Mouse (Mus musculus) forebrain, embryonic 14.5 days (tissue): ENCODE data around the gene Socs7. TPM values are rescaled to one million over a fixed set of nuclear protein-coding genes. Genes with fewer than 3 reads are reported as not detected.

ENCODE experiments used
- ATAC-seq: fragments of 200-750 bp; cut with Nextera tagmentation; 2 replicates; pipeline ENCODE4 v1.8.0; 2017; ENCODE audit warnings: mild to moderate bottlenecking, moderate library complexity
- DNase-seq: peaks from one replicate; pipeline ENCODE4 v3.0.0-alpha.2; 2015; ENCODE audit warnings: low spot score
- H3K27ac ChIP-seq: fragments of 300-500 bp; sonication (generic); 2 replicates; pipeline ENCODE4 v1.5.1; 2014; ENCODE audit warnings: low read depth, mild to moderate bottlenecking, control low read depth, low read length, moderate library complexity
- H3K27me3 ChIP-seq: fragments of 300-500 bp; sonication (generic); replicated peaks from 2 replicates; pipeline ENCODE4 v1.6.1; 2014; ENCODE audit warnings: low read length, control low read depth, mixed read lengths; ENCODE audit not compliant: control insufficient read depth, insufficient read depth
- H3K36me3 ChIP-seq: fragments of 300-500 bp; sonication (generic); 2 replicates; pipeline ENCODE4 v1.6.1; 2014; ENCODE audit warnings: low read length, control low read depth; ENCODE audit not compliant: control insufficient read depth, insufficient read depth
- H3K4me1 ChIP-seq: fragments of 300-500 bp; sonication (generic); 2 replicates; pipeline ENCODE4 v1.6.1; 2014; ENCODE audit warnings: antibody characterized with exemption, low read length, control low read depth; ENCODE audit not compliant: control insufficient read depth, insufficient read depth
- H3K4me2 ChIP-seq: fragments of 300-500 bp; sonication (generic); 2 replicates; pipeline ENCODE4 v1.6.1; 2014; ENCODE audit warnings: mild to moderate bottlenecking, control low read depth, low read length
- H3K4me3 ChIP-seq: fragments of 300-500 bp; sonication (generic); 2 replicates; pipeline ENCODE4 v1.5.1; 2014; ENCODE audit warnings: low read depth, low read length, control low read depth
- H3K9ac ChIP-seq: fragments of 300-500 bp; sonication (generic); 2 replicates; pipeline ENCODE4 v1.6.1; 2014; ENCODE audit warnings: mild to moderate bottlenecking, low read length, control low read depth, moderate library complexity
- H3K9me3 ChIP-seq: fragments of 300-500 bp; sonication (generic); replicated peaks from 2 replicates; pipeline ENCODE4 v1.6.1; 2016; ENCODE audit warnings: low read length, control low read depth, mixed read lengths; ENCODE audit not compliant: control insufficient read depth
- WGBS: fragments of 180-500 bp; shearing (Covaris S2); extraction: QIAGEN DNeasy Blood & Tissue Kit; methylation state at CpG from one replicate; pipeline ENCODE4 v1.1.7; 2014; 5-methylcytosine and 5-hydroxymethylcytosine counted together
- polyA plus RNA-seq: library from polyadenylated mRNA; unstranded; fragments of >200 nt; fragmentation: Nextera tagmentation; extraction: Ambion mirVana; gene quantifications from 2 replicates; pipeline ENCODE4 v1.2.1, GENCODE M21; 2014

The Socs7 gene
- polyA plus RNA-seq, 1 experiment from 2014 or later, result 5.7 TPM

DNA sequence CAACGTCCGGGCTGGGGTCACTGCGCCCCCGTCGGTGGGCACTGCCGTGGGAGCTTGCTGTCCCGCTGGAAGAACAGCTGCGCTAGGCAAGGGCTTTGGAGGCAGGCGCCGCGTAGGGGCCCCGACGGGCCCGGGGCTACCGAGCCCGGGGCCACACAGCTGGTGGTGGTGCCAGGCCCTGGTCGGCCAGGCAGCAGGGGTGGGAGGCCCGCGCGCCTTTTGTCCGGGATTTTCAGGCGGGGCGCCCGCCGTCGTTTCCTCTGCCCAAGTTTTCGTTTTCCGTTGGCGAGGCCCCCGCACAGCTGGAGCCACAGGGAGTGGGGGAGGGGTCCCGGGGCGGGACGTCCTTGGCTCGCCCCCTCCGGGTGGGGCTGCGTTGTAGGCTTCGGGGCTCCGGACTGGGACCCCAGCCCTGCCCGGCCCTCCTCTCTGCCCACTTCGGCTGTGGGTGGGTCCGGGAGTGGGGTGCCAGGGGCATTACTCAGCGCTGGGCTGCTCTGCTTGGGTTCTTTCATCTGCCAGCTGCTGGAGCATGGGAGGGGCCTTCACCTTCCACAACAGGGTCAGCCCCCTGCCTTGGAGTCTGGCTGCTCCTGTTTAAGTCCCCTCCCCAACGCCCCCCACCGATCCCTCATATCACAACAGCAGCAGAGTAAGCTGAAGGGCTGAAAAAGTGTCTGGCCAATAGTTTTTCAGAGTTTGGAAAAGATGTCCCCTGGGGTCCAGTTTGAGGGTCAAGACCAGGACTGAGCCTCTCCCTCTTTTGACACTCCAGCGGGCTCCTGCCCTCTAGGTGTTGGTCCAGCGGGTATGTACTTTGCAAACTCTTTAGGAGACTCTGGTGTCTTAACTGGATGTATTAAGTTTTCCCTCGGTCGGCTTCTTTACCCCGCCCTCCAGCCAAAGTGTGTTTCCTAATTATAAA is 53.6 kb downstream of the Socs7 start:
- DNase-seq, result no peak
- H3K4me3 ChIP-seq, result peak overlapping the region; percentile 40
- peak; percentile 54 for ATAC-seq
- no peaks in the 10 kb centered on the region; the same call in none of the 2 replicates for H3K27me3 ChIP-seq
- H3K9me3 ChIP-seq, result no peaks in the 10 kb centered on the region
- 3% methylated on average over 34 of the region's 49 CpGs for WGBS
- peak overlapping the region; percentile 39; the same call in 1 of the 2 replicates for H3K27ac ChIP-seq
- H3K4me2 ChIP-seq, result peak overlapping the region; percentile 56
- H3K4me1 ChIP-seq, result peaks cover 6% of the 10 kb centered on the region
- no peaks in the 10 kb centered on the region for H3K36me3 ChIP-seq
- peak overlapping the region; percentile 57 for H3K9ac ChIP-seq

DNA sequence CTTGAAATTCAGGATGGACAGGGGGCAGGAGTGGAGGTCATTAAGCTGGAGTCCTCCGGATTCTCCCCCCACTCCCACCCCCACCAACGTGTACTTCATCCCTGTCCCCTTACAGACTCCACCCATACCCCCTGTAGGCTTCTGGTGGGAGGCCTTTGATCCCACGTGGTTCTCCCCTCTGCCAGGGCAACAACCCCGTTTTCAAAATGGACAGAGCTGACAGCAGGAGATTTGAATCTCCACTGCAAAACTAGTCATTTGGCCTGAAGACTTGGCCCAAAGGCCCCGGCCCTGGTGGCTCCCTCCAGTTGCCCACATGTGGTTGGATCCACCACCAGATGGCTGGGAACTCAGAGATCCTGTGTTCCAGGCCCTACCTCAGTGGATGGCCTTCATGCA is 54.3 kb downstream of the Socs7 start:
- ATAC-seq, result no peak
- 7% methylated on average over 5 of the region's 5 CpGs for WGBS
- no peaks in the 10 kb centered on the region for H3K9me3 ChIP-seq
- peaks cover 6% of the 10 kb centered on the region for H3K4me1 ChIP-seq
- no peaks in the 10 kb centered on the region; the same call in none of the 2 replicates for H3K27me3 ChIP-seq
- DNase-seq, result no peak
- no peaks in the 10 kb centered on the region for H3K36me3 ChIP-seq
- H3K4me3 ChIP-seq, result no peak overlapping the region
- no peak overlapping the region for H3K4me2 ChIP-seq
- H3K27ac ChIP-seq, result no peak overlapping the region
- H3K9ac ChIP-seq, result no peak overlapping the region

DNA sequence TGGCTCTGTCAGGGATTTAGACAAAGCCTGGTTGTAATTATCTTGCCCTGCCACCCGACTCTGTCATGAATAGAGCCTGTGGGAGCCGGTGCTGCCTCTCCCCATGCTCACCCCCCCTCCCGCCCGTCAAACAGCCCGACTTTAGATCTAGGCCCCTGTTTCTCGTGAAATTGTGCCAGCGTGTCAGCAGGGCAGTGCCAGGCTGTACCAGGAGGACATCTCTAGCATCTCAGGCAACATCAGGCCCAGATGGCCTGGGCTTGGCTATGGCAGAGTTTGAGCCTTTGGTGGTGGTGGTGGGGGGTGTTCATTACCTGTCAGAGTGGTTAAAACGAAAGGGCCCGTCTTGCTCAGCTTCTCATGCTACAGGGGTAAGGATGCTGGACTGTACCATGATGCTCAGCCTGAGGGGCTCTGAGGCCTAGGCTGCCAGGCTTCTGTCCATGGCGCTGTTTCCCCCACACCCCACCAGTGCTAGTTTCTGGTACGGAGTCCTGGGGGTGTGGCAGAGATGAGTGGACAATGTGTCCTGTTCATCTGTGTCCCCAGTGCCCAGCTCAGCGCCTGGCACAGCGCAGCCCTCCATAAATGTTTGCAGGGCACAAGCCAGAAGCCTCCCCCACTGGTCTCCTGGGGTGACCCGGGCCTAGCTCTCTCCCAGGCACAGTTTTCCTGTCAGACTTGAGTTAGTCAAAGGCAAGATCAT is 56.6 kb downstream of the Socs7 start:
- ATAC-seq (no peak), DNase-seq (no peak)
- no peaks in the 10 kb centered on the region for H3K36me3 ChIP-seq
- peaks cover 6% of the 10 kb centered on the region for H3K4me1 ChIP-seq
- WGBS, result 56% methylated on average over 14 of the region's 14 CpGs
- no peaks in the 10 kb centered on the region; the same call in none of the 2 replicates for H3K27me3 ChIP-seq
- H3K4me3 ChIP-seq, result no peak overlapping the region
- H3K9me3 ChIP-seq, result no peaks in the 10 kb centered on the region
- no peak overlapping the region for H3K27ac ChIP-seq
- H3K9ac ChIP-seq, result no peak overlapping the region
- H3K4me2 ChIP-seq, result no peak overlapping the region

- Histone ChIP-seq H3K4me2 (no peak overlapping the region), H3K9ac (no peak overlapping the region), H3K36me3 (no peaks in the 10 kb centered on the region), H3K4me3 (no peak overlapping the region), H3K27ac (no peak overlapping the region), H3K27me3 (no peaks in the 10 kb centered on the region; the same call in none of the 2 replicates), H3K4me1 (peaks cover 6% of the 10 kb centered on the region), H3K9me3 (no peaks in the 10 kb centered on the region)
- ATAC-seq (no peak), DNase-seq (no peak)
- WGBS, result 61% methylated on average over 5 of the region's 5 CpGs
These were observed 57.2 kb downstream of the Socs7 start for GRCm38 (mm10) chr11:97419540-97419900.

GRCm38 (mm10) chr11:97422507-97422906 is 60.2 kb downstream of the Socs7 start:
- Histone ChIP-seq H3K9me3 (no peaks in the 10 kb centered on the region), H3K4me3 (no peak overlapping the region), H3K9ac (no peak overlapping the region), H3K27ac (peak overlapping the region; percentile 11; the same call in 1 of the 2 replicates), H3K27me3 (no peaks in the 10 kb centered on the region), H3K4me2 (no peak overlapping the region), H3K4me1 (no peaks in the 10 kb centered on the region), H3K36me3 (no peaks in the 10 kb centered on the region)
- WGBS, result 54% methylated on average over 4 of the region's 4 CpGs
- ATAC-seq (no peak), DNase-seq (no peak)

DNA sequence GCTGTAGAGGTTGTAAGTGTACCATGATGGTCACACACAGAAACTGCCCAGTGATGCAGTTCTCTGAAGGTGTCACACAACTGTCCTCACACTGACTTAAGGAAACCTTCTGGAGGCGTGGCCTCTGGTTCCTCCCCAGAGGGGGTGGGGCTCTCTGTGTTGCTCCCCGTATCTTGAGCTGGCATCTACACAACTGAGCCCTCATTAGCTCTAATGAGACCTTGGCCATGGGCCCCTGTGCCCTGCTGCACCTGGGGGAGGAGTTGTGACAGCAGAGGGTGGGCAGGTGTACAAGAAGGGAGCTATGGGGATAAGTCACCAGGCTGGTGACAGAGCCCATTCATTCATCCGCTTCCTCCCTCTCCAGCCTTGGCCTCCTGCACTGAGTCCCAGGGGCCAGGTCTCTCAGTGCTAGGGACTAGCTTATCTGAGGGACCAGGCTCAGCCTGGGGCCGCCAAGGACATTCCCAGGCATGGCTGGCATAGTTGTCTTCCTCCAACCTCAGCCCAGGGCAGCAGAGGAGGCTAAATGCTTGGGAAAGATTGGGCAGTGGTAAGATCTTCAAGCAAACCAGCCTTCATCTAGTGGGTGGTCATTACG is 61.8 kb downstream of the Socs7 start:
- no peak overlapping the region for H3K4me2 ChIP-seq
- 47% methylated on average over 5 of the region's 5 CpGs for WGBS
- no peak overlapping the region for H3K27ac ChIP-seq
- H3K27me3 ChIP-seq, result no peaks in the 10 kb centered on the region
- DNase-seq, result no peak
- H3K36me3 ChIP-seq, result no peaks in the 10 kb centered on the region
- H3K4me1 ChIP-seq, result peaks cover 4% of the 10 kb centered on the region; the same call in 1 of the 2 replicates
- no peak overlapping the region for H3K9ac ChIP-seq
- ATAC-seq, result no peak
- no peak overlapping the region for H3K4me3 ChIP-seq
- H3K9me3 ChIP-seq, result no peaks in the 10 kb centered on the region

DNA sequence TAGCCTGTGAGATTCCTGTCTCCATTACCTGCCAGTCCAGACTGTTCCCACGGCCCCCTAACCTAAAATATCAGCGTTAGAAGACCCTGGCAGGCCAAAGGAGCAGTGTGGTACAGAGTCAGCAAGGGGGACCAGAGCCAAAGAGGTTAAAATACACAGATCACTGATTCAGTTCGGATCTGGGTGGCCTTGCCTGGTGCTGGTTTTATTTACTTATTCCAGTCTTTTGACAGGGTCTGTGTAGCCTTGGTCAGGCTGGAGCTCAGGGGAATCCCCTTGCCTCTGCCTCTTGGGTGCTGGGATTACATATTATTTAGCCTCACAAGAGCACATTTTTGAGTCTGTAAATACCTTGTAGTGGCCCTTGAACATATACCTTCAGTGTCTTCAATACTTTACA is 62.5 kb downstream of the Socs7 start:
- Histone ChIP-seq H3K9ac (no peak overlapping the region), H3K4me2 (no peak overlapping the region), H3K9me3 (no peaks in the 10 kb centered on the region), H3K4me3 (no peak overlapping the region), H3K4me1 (peaks cover 4% of the 10 kb centered on the region; the same call in 1 of the 2 replicates), H3K36me3 (no peaks in the 10 kb centered on the region), H3K27me3 (no peaks in the 10 kb centered on the region), H3K27ac (no peak overlapping the region)
- ATAC-seq (no peak), DNase-seq (no peak)
- 56% methylated on average over 3 of the region's 3 CpGs for WGBS

GRCm38 (mm10) chr11:97427794-97428725 is 65.7 kb downstream of the Socs7 start:
- peaks cover 4% of the 10 kb centered on the region; the same call in 1 of the 2 replicates for H3K4me1 ChIP-seq
- no peaks in the 10 kb centered on the region for H3K9me3 ChIP-seq
- peak; percentile 91 for ATAC-seq
- peak overlapping the region; percentile 48 for H3K9ac ChIP-seq
- H3K36me3 ChIP-seq, result no peaks in the 10 kb centered on the region
- H3K27me3 ChIP-seq, result no peaks in the 10 kb centered on the region
- peak overlapping the region; percentile 63 for H3K4me2 ChIP-seq
- under 1% methylated on average over 32 of the region's 32 CpGs for WGBS
- no peak overlapping the region for H3K27ac ChIP-seq
- H3K4me3 ChIP-seq, result peak overlapping the region; percentile 27
- peak; percentile 91 for DNase-seq
